Mouse (Mus musculus): ENCODE data around the gene Pnmal2. TPM values are rescaled to one million over a fixed set of nuclear protein-coding genes. Genes with fewer than 3 reads are reported as not detected.

Gene Pnmal2
- total RNA-seq, 2 experiments from 2014 or later = 0.74 to 0.86 TPM

- peak; percentile 60 for TF ChIP-seq CTCF (IDR thresholded peaks at IDR 0.05)
- Histone ChIP-seq H3K4me3 (no peak overlapping the region), H3K27ac (peak overlapping the region; percentile 9; the same call in 1 of the 2 replicates)
- peak; percentile 41 for DNase-seq
- intact Hi-C loops (cut with DNase I) = loop anchor here (1.0 to 2.0 kb wide), 3 partner anchors 17 to 134 kb away; no protein-coding TSS in a partner anchor
Measured at GRCm38 (mm10) chr7:16932704-16933577, 11.5 kb upstream of the Pnmal2 start.

- H3K4me3 ChIP-seq = no peak overlapping the region
- intact Hi-C loops (cut with DNase I) = no loop called here
- no peak for DNase-seq
- TF ChIP-seq CTCF (IDR thresholded peaks at IDR 0.05) = peak; percentile 52
- no peak overlapping the region for H3K27ac ChIP-seq
Measured at GRCm38 (mm10) chr7:16937312-16937711, 7.2 kb upstream of the Pnmal2 start.

- Histone ChIP-seq H3K27ac (no peak overlapping the region), H3K4me3 (no peak overlapping the region)
- no peak for DNase-seq
- intact Hi-C loops (cut with DNase I) = no loop called here
- TF ChIP-seq CTCF (IDR thresholded peaks at IDR 0.05) = no peak
Measured at GRCm38 (mm10) chr7:16938117-16938791, 6.2 kb upstream of the Pnmal2 start.

- Histone ChIP-seq H3K27ac (peak overlapping the region; percentile 24; the same call in 1 of the 2 replicates), H3K4me3 (no peak overlapping the region)
- no peak for DNase-seq
- no peak for TF ChIP-seq CTCF (IDR thresholded peaks at IDR 0.05)
- intact Hi-C loops (cut with DNase I) = no loop called here
Measured at GRCm38 (mm10) chr7:16940292-16940691, 4.2 kb upstream of the Pnmal2 start.

GRCm38 (mm10) chr7:16942861-16943260 is 1.6 kb upstream of the Pnmal2 start:
- Histone ChIP-seq H3K4me3 (no peak overlapping the region), H3K27ac (no peak overlapping the region)
- no peak for DNase-seq
- TF ChIP-seq CTCF (IDR thresholded peaks at IDR 0.05) = no peak
- intact Hi-C loops (cut with DNase I) = no loop called here

GRCm38 (mm10) chr7:16944808-16945315 is 380 bp downstream of the Pnmal2 start:
- intact Hi-C loops (cut with DNase I) = no loop called here
- TF ChIP-seq CTCF (IDR thresholded peaks at IDR 0.05) = no peak
- Histone ChIP-seq H3K4me3 (peak overlapping the region; percentile 75), H3K27ac (peak overlapping the region; percentile 41)
- DNase-seq = no peak

- no peak for DNase-seq
- no peak for TF ChIP-seq CTCF (IDR thresholded peaks at IDR 0.05)
- Histone ChIP-seq H3K4me3 (peak overlapping the region; percentile 75; the same call in 1 of the 2 replicates), H3K27ac (no peak overlapping the region)
- intact Hi-C loops (cut with DNase I) = no loop called here
Measured at GRCm38 (mm10) chr7:16945419-16945818, 937 bp downstream of the Pnmal2 start.

GRCm38 (mm10) chr7:16946441-16947348 is 2.2 kb downstream of the Pnmal2 start:
- TF ChIP-seq CTCF (IDR thresholded peaks at IDR 0.05) = peak; percentile 27; the same call in 1 of the 2 replicates
- intact Hi-C loops (cut with DNase I) = no loop called here
- peak; percentile 51 for DNase-seq
- Histone ChIP-seq H3K4me3 (peak overlapping the region; percentile 68), H3K27ac (peak overlapping the region; percentile 63)

- TF ChIP-seq CTCF (IDR thresholded peaks at IDR 0.05) = no peak
- H3K4me3 ChIP-seq = peak overlapping the region; percentile 68
- no peak for DNase-seq
- intact Hi-C loops (cut with DNase I) = no loop called here
- H3K27ac ChIP-seq = peak overlapping the region; percentile 63
Measured at GRCm38 (mm10) chr7:16947349-16947895, 2.9 kb downstream of the Pnmal2 start.

- TF ChIP-seq CTCF (IDR thresholded peaks at IDR 0.05) = no peak
- DNase-seq = peak; percentile 60
- Histone ChIP-seq H3K27ac (0 out of 2 replicates have a peak overlapping the region, but pooled peaks have one; percentile 4), H3K4me3 (peak overlapping the region; percentile 68; the same call in 1 of the 2 replicates)
- intact Hi-C loops (cut with DNase I) = no loop called here
Measured at GRCm38 (mm10) chr7:16947959-16948361, 3.5 kb downstream of the Pnmal2 start.

GRCm38 (mm10) chr7:16948923-16949458 is 4.5 kb downstream of the Pnmal2 start:
- no peak for TF ChIP-seq CTCF (IDR thresholded peaks at IDR 0.05)
- Histone ChIP-seq H3K4me3 (no peak overlapping the region), H3K27ac (no peak overlapping the region)
- no peak for DNase-seq
- intact Hi-C loops (cut with DNase I) = no loop called here
